Mouse (Mus musculus) liver, postnatal 0 days (tissue): ENCODE measurements around the gene 6330409D20Rik. TPM values are rescaled to one million over a fixed set of nuclear protein-coding genes. Genes with fewer than 3 reads are reported as not detected.

Experiments
- ATAC-seq: fragments of 200-750 bp; cut with Nextera tagmentation; 2 replicates; pipeline ENCODE4 v1.8.0; 2017; ENCODE audit warnings: mild to moderate bottlenecking, moderate library complexity
- DNase-seq: peaks from one replicate; pipeline ENCODE4 v3.0.0-alpha.2; 2016
- H3K27ac ChIP-seq: fragments of 300-500 bp; sonication (generic); 2 replicates; pipeline ENCODE4 v1.5.1; 2014; ENCODE audit warnings: antibody characterized with exemption, moderate library complexity, mild to moderate bottlenecking, low read depth
- H3K27me3 ChIP-seq: fragments of 300-500 bp; sonication (generic); 2 replicates; pipeline ENCODE4 v1.6.1; 2014; ENCODE audit warnings: low read length, control low read depth, mixed read lengths; ENCODE audit not compliant: insufficient read depth
- H3K36me3 ChIP-seq: fragments of 300-500 bp; sonication (generic); replicated peaks from 2 replicates; pipeline ENCODE4 v1.6.1; 2014; ENCODE audit warnings: mild to moderate bottlenecking, control low read depth, low read length, moderate library complexity, mixed read lengths; ENCODE audit not compliant: insufficient read depth
- H3K4me1 ChIP-seq: fragments of 300-500 bp; sonication (generic); 2 replicates; pipeline ENCODE4 v1.6.1; 2014; ENCODE audit warnings: antibody characterized with exemption, mild to moderate bottlenecking, control low read depth; ENCODE audit not compliant: insufficient read depth
- H3K4me2 ChIP-seq: fragments of 300-500 bp; sonication (generic); 2 replicates; pipeline ENCODE4 v1.6.1; 2014; ENCODE audit warnings: low read depth, mild to moderate bottlenecking, low read length, moderate library complexity, mixed read lengths
- H3K4me3 ChIP-seq: fragments of 300-500 bp; sonication (generic); 2 replicates; pipeline ENCODE4 v1.5.1; 2014; ENCODE audit warnings: low read depth, low read length
- H3K9ac ChIP-seq: fragments of 300-500 bp; sonication (generic); replicated peaks from 2 replicates; pipeline ENCODE4 v1.6.1; 2014; ENCODE audit warnings: mild to moderate bottlenecking, moderate library complexity
- H3K9me3 ChIP-seq: fragments of 300-500 bp; sonication (generic); 2 replicates; pipeline ENCODE4 v1.6.1; 2016; ENCODE audit warnings: mild to moderate bottlenecking, control low read depth, low read length, mixed read lengths
- CTCF ChIP-seq: sonication (generic); IDR thresholded peaks from 2 replicates; pipeline ENCODE4 v1.5.1; 2016; ENCODE audit warnings: antibody characterized with exemption, low read depth
- EP300 ChIP-seq: IDR thresholded peaks from 2 replicates; pipeline ENCODE4 v1.6.1; 2016; ENCODE audit warnings: antibody characterized with exemption, low read depth, mild to moderate bottlenecking
- WGBS: fragments of 180-500 bp; shearing (Covaris S2); extraction: QIAGEN DNeasy Blood & Tissue Kit; methylation state at CpG from one replicate; pipeline ENCODE4 v1.1.7; 2014; ENCODE audit not compliant: insufficient replicate concordance; 5-methylcytosine and 5-hydroxymethylcytosine counted together
- polyA plus RNA-seq: library from polyadenylated mRNA; unstranded; fragments of >200 nt; fragmentation: Nextera tagmentation; extraction: Ambion mirVana; gene quantifications from 2 replicates; pipeline ENCODE4 v1.2.1, GENCODE M21; 2015

The 6330409D20Rik gene
- polyA plus RNA-seq, 1 experiment from 2014 or later: not detected

- Histone ChIP-seq H3K4me3 (peak overlapping the region; percentile 89), H3K4me1 (peaks cover 36% of the 10 kb centered on the region), H3K36me3 (peaks cover 27% of the 10 kb centered on the region), H3K4me2 (peak overlapping the region; percentile 90), H3K9me3 (no peaks in the 10 kb centered on the region), H3K27ac (peak overlapping the region; percentile 97), H3K9ac (peak overlapping the region; percentile 90), H3K27me3 (no peaks in the 10 kb centered on the region)
- TF ChIP-seq EP300 (no peak), CTCF (peak; percentile 6; the same call in 1 of the 2 replicates)
- DNase-seq (peak; percentile 86), ATAC-seq (peak; percentile 63)
- WGBS: under 1% methylated on average over 35 of the region's 41 CpGs
These were observed 28.7 kb downstream of the 6330409D20Rik start for GRCm38 (mm10) chr2:32712108-32712551.

- Histone ChIP-seq H3K9ac (peak overlapping the region; percentile 90), H3K36me3 (peaks cover 34% of the 10 kb centered on the region), H3K27ac (peak overlapping the region; percentile 97), H3K4me2 (peak overlapping the region; percentile 90), H3K4me1 (peaks cover 36% of the 10 kb centered on the region), H3K4me3 (peak overlapping the region; percentile 89), H3K9me3 (no peaks in the 10 kb centered on the region), H3K27me3 (no peaks in the 10 kb centered on the region)
- ATAC-seq (no peak), DNase-seq (no peak)
- 20% methylated on average over 9 of the region's 9 CpGs for WGBS
- TF ChIP-seq EP300 (no peak), CTCF (peak; percentile 29)
These were observed 29.3 kb downstream of the 6330409D20Rik start for GRCm38 (mm10) chr2:32711301-32712056.

- H3K27me3 ChIP-seq: no peaks in the 10 kb centered on the region
- no peaks in the 10 kb centered on the region for H3K9me3 ChIP-seq
- no peak overlapping the region for H3K9ac ChIP-seq
- H3K27ac ChIP-seq: no peak overlapping the region
- 43% methylated on average over 5 of the region's 5 CpGs for WGBS
- DNase-seq (peak; percentile 31), ATAC-seq (no peak)
- no peak overlapping the region for H3K4me3 ChIP-seq
- TF ChIP-seq EP300 (no peak), CTCF (no peak)
- peaks cover 44% of the 10 kb centered on the region for H3K36me3 ChIP-seq
- H3K4me2 ChIP-seq: peak overlapping the region; percentile 90; the same call in 1 of the 2 replicates
- H3K4me1 ChIP-seq: peaks cover 35% of the 10 kb centered on the region
These were observed 30.4 kb downstream of the 6330409D20Rik start for GRCm38 (mm10) chr2:32710425-32710824.

GRCm38 (mm10) chr2:32709521-32710137, 31.2 kb downstream of the 6330409D20Rik start:
- Histone ChIP-seq H3K4me3 (no peak overlapping the region), H3K9me3 (no peaks in the 10 kb centered on the region), H3K36me3 (peaks cover 52% of the 10 kb centered on the region), H3K4me2 (no peak overlapping the region), H3K4me1 (peaks cover 28% of the 10 kb centered on the region), H3K9ac (no peak overlapping the region), H3K27ac (no peak overlapping the region), H3K27me3 (no peaks in the 10 kb centered on the region)
- TF ChIP-seq EP300 (no peak), CTCF (no peak)
- no peak for DNase-seq
- ATAC-seq: no peak
- WGBS: 85% methylated on average over 20 of the region's 20 CpGs

- no peak for ATAC-seq
- no peak overlapping the region for H3K27ac ChIP-seq
- H3K9ac ChIP-seq: no peak overlapping the region
- H3K4me3 ChIP-seq: no peak overlapping the region
- DNase-seq: peak; percentile 83
- peaks cover 18% of the 10 kb centered on the region for H3K4me1 ChIP-seq
- no peaks in the 10 kb centered on the region for H3K9me3 ChIP-seq
- H3K4me2 ChIP-seq: no peak overlapping the region
- TF ChIP-seq CTCF (peak; percentile 92), EP300 (no peak)
- peaks cover 56% of the 10 kb centered on the region for H3K36me3 ChIP-seq
- H3K27me3 ChIP-seq: no peaks in the 10 kb centered on the region
- WGBS: 37% methylated on average over 3 of the region's 3 CpGs
These were observed 32.2 kb downstream of the 6330409D20Rik start for GRCm38 (mm10) chr2:32708643-32709042.

- Histone ChIP-seq H3K4me3 (no peak overlapping the region), H3K27me3 (no peaks in the 10 kb centered on the region), H3K36me3 (peaks cover 58% of the 10 kb centered on the region), H3K27ac (no peak overlapping the region), H3K4me2 (no peak overlapping the region), H3K9ac (no peak overlapping the region), H3K4me1 (peaks cover 16% of the 10 kb centered on the region), H3K9me3 (no peaks in the 10 kb centered on the region)
- DNase-seq (no peak), ATAC-seq (no peak)
- no peak for TF ChIP-seq EP300
- no peak for TF ChIP-seq CTCF
- WGBS: 87% methylated on average over 6 of the region's 6 CpGs
These were observed 33.8 kb downstream of the 6330409D20Rik start for GRCm38 (mm10) chr2:32706971-32707370.
